Mouse (Mus musculus): ENCODE data around the gene Hist1h1e. TPM values are rescaled to one million over a fixed set of nuclear protein-coding genes. Genes with fewer than 3 reads are reported as not detected.
"Not testable (repeated sequence)": the region's sequence is repeated elsewhere in the genome, so short reads cannot be mapped to it uniquely, and the experiment has no call there.

Gene Hist1h1e
- polyA plus RNA-seq, 1 experiment: not detected

DNA sequence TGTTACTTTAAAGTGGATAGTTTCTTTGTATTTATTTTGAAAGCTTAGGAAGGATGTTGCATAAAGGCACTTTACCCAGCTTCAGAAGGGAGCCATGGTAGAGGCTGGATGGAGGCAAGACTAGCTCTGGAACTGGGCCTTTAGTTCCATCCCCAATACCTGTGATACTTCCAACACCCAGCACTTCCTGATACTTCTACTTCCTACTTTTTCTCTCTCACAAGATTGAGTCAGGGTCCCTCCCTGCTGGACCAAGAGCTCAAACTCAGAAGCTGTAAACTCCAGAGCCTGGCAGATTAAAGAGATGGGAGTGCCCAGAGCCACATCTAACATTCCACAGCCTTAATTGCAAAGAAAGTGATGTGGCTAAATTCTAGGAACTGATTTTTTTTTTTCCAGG is 38.0 kb downstream of the Hist1h1e start:
- peaks cover 3% of the 10 kb centered on the region; the same call in 1 of the 2 replicates for H3K4me1 ChIP-seq (ENCODE audit: control insufficient read depth, insufficient read depth, low read length)
- H3K4me3 ChIP-seq (ENCODE audit: insufficient read depth, low read depth, low read length): no peak overlapping the region
- TF ChIP-seq POLR2A (IDR thresholded peaks at IDR 0.05; ENCODE audit: insufficient read depth, low read depth, low read length) (no peak), CTCF (IDR thresholded peaks at IDR 0.05; ENCODE audit: insufficient read depth, low read depth, low read length) (no peak)
- H3K27ac ChIP-seq (ENCODE audit: insufficient read depth, low read depth, low read length): peak overlapping the region; percentile 51; the same call in 1 of the 2 replicates

DNA sequence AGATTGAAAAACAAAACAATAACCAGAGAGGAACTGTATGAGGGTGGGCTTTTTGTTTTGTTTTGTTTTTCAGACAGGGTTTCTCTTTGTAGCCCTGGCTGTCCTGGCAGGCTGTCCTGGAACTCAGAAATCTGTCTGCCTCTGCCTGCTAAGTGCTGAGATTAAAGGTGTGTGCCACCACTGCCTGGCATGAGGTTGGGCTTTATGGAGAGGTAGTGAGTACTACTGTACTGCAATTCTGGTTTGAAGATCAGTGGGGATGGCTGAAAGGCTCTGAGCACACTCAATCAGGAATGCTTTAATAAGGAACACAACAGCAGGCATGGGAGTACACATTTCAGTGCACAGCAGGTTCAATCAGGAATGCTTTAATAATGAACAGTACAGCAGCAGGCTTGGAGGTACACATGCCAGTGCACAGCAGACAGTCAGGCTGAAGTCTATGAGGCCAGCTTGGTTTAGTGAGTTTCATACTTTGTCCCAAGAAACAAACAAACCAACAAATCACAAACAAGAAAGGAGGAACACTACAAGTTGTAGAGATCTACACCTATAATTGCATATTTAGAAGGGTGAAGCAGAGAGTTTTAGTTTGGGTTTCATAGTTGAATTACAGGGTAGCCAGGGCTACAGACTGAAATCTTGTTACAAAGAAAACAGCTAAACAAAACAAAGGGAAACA is 38.8 kb downstream of the Hist1h1e start:
- Histone ChIP-seq H3K4me1 (ENCODE audit: control insufficient read depth, insufficient read depth, low read length) (peaks cover 3% of the 10 kb centered on the region; the same call in 1 of the 2 replicates), H3K27ac (ENCODE audit: insufficient read depth, low read depth, low read length) (no peak overlapping the region), H3K4me3 (ENCODE audit: insufficient read depth, low read depth, low read length) (no peak overlapping the region)
- TF ChIP-seq POLR2A (IDR thresholded peaks at IDR 0.05; ENCODE audit: insufficient read depth, low read depth, low read length): no peak
- no peak for TF ChIP-seq CTCF (IDR thresholded peaks at IDR 0.05; ENCODE audit: insufficient read depth, low read depth, low read length)

- no peak overlapping the region; the same call in 1 of the 2 replicates for H3K4me3 ChIP-seq (ENCODE audit: insufficient read depth, low read depth, low read length)
- peaks cover 3% of the 10 kb centered on the region; the same call in 1 of the 2 replicates for H3K4me1 ChIP-seq (ENCODE audit: control insufficient read depth, insufficient read depth, low read length)
- 13% methylated on average over 6 of the region's 6 CpGs for WGBS
- TF ChIP-seq CTCF (IDR thresholded peaks at IDR 0.05; ENCODE audit: insufficient read depth, low read depth, low read length) (no peak), POLR2A (IDR thresholded peaks at IDR 0.05; ENCODE audit: insufficient read depth, low read depth, low read length) (no peak)
- peak overlapping the region; percentile 45; the same call in 1 of the 2 replicates for H3K27ac ChIP-seq (ENCODE audit: insufficient read depth, low read depth, low read length)
Measured at GRCm38 (mm10) chr13:23582219-23583056, 39.9 kb downstream of the Hist1h1e start.

DNA sequence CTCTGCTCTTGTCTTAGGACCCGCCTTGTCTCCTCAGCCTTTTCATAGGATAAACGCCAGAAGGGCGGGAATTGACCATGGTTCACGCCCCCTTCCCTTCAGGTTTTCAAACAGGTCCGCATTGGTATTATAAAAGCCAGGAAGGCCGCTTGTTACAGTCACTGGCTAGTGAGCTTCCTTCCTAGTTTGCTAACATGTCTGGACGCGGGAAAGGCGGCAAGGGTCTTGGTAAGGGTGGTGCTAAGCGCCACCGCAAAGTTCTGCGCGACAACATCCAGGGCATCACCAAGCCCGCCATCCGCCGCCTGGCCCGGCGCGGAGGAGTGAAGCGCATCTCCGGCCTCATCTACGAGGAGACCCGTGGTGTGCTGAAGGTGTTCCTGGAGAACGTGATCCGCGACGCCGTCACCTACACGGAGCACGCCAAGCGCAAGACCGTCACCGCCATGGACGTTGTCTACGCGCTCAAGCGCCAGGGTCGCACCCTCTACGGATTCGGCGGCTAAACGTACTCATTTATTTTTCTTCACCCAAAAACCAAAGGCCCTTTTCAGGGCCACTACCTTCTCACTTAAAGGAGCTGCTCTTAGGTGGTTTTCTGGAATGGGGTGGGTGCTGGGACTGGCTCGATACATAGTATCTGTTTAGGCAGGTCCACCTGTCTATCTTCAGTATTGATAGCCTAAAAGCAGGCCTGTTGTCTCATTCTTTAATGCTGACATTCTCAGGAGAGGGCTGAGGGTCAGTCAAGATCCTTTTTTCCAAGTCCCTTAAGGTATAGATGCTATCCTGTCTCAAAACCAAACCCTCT is 40.7 kb downstream of the Hist1h1e start, which contains the start of gene Hist1h4d:
Gene Hist1h4d (plus strand): TSS at position 191 of the 811 bp plus-strand sequence.
- Histone ChIP-seq H3K4me3 (ENCODE audit: insufficient read depth, low read depth, low read length) (peak within 1 kb of the TSS; percentile 71), H3K4me1 (ENCODE audit: control insufficient read depth, insufficient read depth, low read length) (peaks cover 3% of the 10 kb centered on the region; the same call in 1 of the 2 replicates), H3K27ac (ENCODE audit: insufficient read depth, low read depth, low read length) (peak within 1 kb of the TSS; percentile 45; the same call in 1 of the 2 replicates)
- TF ChIP-seq POLR2A (IDR thresholded peaks at IDR 0.05; ENCODE audit: insufficient read depth, low read depth, low read length) (peak; percentile 97), CTCF (IDR thresholded peaks at IDR 0.05; ENCODE audit: insufficient read depth, low read depth, low read length) (no peak)
- WGBS: under 1% methylated on average over 43 of the region's 43 CpGs

DNA sequence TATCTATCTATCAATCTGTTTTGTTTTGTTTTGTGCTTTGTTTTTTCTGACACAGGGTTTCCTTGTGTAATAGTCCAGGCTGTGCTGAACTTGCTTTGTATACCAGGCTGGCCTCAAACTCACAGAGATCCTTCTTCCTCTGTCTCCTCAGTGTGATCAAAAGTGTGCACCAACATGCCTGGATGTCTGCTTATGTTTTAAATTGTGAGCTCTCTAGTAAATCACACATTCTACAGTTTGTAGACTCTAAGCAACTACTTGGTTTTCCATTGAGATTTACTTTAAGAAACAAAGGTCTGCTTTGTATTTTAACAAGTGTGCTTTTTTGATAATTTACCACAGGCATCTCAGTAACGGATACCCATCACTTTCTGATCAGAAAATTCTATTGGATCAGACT is 44.5 kb downstream of the Hist1h1e start:
- Histone ChIP-seq H3K4me3 (ENCODE audit: insufficient read depth, low read depth, low read length) (no peak overlapping the region), H3K4me1 (ENCODE audit: control insufficient read depth, insufficient read depth, low read length) (peaks cover 8% of the 10 kb centered on the region), H3K27ac (ENCODE audit: insufficient read depth, low read depth, low read length) (no peak overlapping the region)
- TF ChIP-seq CTCF (IDR thresholded peaks at IDR 0.05; ENCODE audit: insufficient read depth, low read depth, low read length) (no peak), POLR2A (IDR thresholded peaks at IDR 0.05; ENCODE audit: insufficient read depth, low read depth, low read length) (no peak)
- 92% methylated on average over 1 of the region's 1 CpGs for WGBS

GRCm38 (mm10) chr13:23576906-23577639 is 45.3 kb downstream of the Hist1h1e start:
- TF ChIP-seq CTCF (IDR thresholded peaks at IDR 0.05; ENCODE audit: insufficient read depth, low read depth, low read length): no peak
- no peak for TF ChIP-seq POLR2A (IDR thresholded peaks at IDR 0.05; ENCODE audit: insufficient read depth, low read depth, low read length)
- WGBS: 52% methylated on average over 6 of the region's 6 CpGs
- no peak overlapping the region for H3K27ac ChIP-seq (ENCODE audit: insufficient read depth, low read depth, low read length)
- H3K4me3 ChIP-seq (ENCODE audit: insufficient read depth, low read depth, low read length): no peak overlapping the region
- peaks cover 6% of the 10 kb centered on the region for H3K4me1 ChIP-seq (ENCODE audit: control insufficient read depth, insufficient read depth, low read length)

DNA sequence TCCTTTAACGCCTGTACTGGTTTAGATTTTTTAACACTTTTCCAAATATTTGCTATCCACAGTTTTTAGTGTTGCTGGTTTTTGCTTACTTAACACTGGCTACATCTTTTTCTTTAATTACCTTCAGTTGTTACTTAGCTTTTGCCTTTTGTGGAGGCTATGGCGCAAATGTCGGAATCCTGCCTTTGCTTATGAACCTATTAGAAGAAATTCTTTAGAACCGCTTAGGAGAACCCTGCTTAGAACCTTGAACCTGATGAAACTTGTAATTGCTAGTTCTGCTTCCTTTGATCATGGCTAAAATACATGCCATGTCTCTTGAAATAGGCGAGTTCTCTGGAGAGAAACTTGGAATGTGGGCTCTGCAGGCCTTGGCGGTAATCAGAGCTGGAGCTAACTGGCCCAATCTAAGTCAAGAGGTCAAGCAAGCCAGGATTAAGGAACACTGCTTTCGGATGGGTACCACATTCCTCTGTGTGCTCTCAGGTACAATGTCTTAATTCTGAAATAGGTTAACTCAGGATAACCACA is 45.9 kb downstream of the Hist1h1e start:
- no peak overlapping the region for H3K27ac ChIP-seq (ENCODE audit: insufficient read depth, low read depth, low read length)

DNA sequence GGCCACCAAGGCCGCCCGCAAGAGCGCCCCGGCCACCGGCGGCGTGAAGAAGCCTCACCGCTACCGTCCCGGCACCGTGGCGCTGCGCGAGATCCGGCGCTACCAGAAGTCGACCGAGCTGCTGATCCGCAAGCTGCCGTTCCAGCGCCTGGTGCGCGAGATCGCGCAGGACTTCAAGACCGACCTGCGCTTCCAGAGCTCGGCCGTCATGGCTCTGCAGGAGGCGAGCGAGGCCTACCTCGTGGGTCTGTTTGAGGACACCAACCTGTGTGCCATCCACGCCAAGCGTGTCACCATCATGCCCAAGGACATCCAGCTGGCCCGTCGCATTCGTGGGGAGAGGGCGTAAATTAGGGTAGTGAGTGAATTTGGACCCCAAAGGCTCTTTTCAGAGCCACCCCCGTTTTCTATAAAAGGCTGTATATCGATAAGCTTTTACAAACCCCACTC is 46.5 kb downstream of the Hist1h1e start:
- not testable (repeated sequence) for H3K4me1 ChIP-seq (ENCODE audit: control insufficient read depth, insufficient read depth, low read length)
- 2% methylated on average over 15 of the region's 40 CpGs for WGBS
- peak overlapping the region; percentile 82 for H3K27ac ChIP-seq (ENCODE audit: insufficient read depth, low read depth, low read length)
- H3K4me3 ChIP-seq (ENCODE audit: insufficient read depth, low read depth, low read length): peak overlapping the region; percentile 67

More for the DNA sequence above, 45.9 kb downstream of the Hist1h1e start:
- TF ChIP-seq CTCF (IDR thresholded peaks at IDR 0.05; ENCODE audit: insufficient read depth, low read depth, low read length): no peak
- no peak for TF ChIP-seq POLR2A (IDR thresholded peaks at IDR 0.05; ENCODE audit: insufficient read depth, low read depth, low read length)
- 26% methylated on average over 7 of the region's 7 CpGs for WGBS
- H3K4me3 ChIP-seq (ENCODE audit: insufficient read depth, low read depth, low read length): peak overlapping the region; percentile 14; the same call in 1 of the 2 replicates
- peaks cover 6% of the 10 kb centered on the region for H3K4me1 ChIP-seq (ENCODE audit: control insufficient read depth, insufficient read depth, low read length)

Data from olfactory bulb, adult 2 months (tissue).